Mouse (Mus musculus) intestine, postnatal 0 days (tissue): Measurements from ENCODE around the gene Sertad2. TPM values are rescaled to one million over a fixed set of nuclear protein-coding genes. Genes with fewer than 3 reads are reported as not detected.

ENCODE experiments used
- ATAC-seq: fragments of 200-750 bp; cut with Nextera tagmentation; 2 replicates; pipeline ENCODE4 v1.8.0; 2017; ENCODE audit warnings: mild to moderate bottlenecking, moderate TSS enrichment, moderate library complexity
- H3K27ac ChIP-seq: fragments of 300-500 bp; sonication (generic); 2 replicates; pipeline ENCODE4 v1.5.1; 2014; ENCODE audit warnings: mild to moderate bottlenecking, low read depth, low read length, moderate library complexity
- H3K27me3 ChIP-seq: fragments of 300-500 bp; sonication (generic); replicated peaks from 2 replicates; pipeline ENCODE4 v1.6.1; 2014; ENCODE audit warnings: low read length, mixed read lengths; ENCODE audit not compliant: control insufficient read depth, insufficient read depth
- H3K36me3 ChIP-seq: fragments of 300-500 bp; sonication (generic); 2 replicates; pipeline ENCODE4 v1.6.1; 2014; ENCODE audit warnings: mild to moderate bottlenecking, moderate library complexity; ENCODE audit not compliant: control insufficient read depth, insufficient read depth
- H3K4me1 ChIP-seq: fragments of 300-500 bp; sonication (generic); replicated peaks from 2 replicates; pipeline ENCODE4 v1.6.1; 2014; ENCODE audit warnings: antibody characterized with exemption, low read length, mixed read lengths; ENCODE audit not compliant: control insufficient read depth, insufficient read depth
- H3K4me2 ChIP-seq: fragments of 300-500 bp; sonication (generic); replicated peaks from 2 replicates; pipeline ENCODE4 v1.6.1; 2014; ENCODE audit warnings: low read depth, mild to moderate bottlenecking, moderate library complexity
- H3K4me3 ChIP-seq: fragments of 300-500 bp; sonication (generic); 2 replicates; pipeline ENCODE4 v1.5.1; 2014; ENCODE audit warnings: low read depth, low read length
- H3K9ac ChIP-seq: fragments of 300-500 bp; sonication (generic); 2 replicates; pipeline ENCODE4 v1.6.1; 2014; ENCODE audit warnings: mild to moderate bottlenecking, low read depth, low read length
- H3K9me3 ChIP-seq: fragments of 300-500 bp; sonication (generic); 2 replicates; pipeline ENCODE4 v1.6.1; 2016; ENCODE audit warnings: mixed run types; ENCODE audit not compliant: control insufficient read depth
- CTCF ChIP-seq: sonication (generic); IDR thresholded peaks from 2 replicates; pipeline ENCODE4 v1.5.1; 2016; ENCODE audit warnings: low read depth, mild to moderate bottlenecking, control low read depth, antibody characterized with exemption, moderate library complexity
- WGBS: fragments of 180-500 bp; shearing (Covaris S2); extraction: QIAGEN DNeasy Blood & Tissue Kit; methylation state at CpG from one replicate; pipeline ENCODE4 v1.1.7; 2014; 5-methylcytosine and 5-hydroxymethylcytosine counted together
- polyA plus RNA-seq: library from polyadenylated mRNA; unstranded; fragments of >200 nt; fragmentation: Nextera tagmentation; extraction: Ambion mirVana; gene quantifications from 2 replicates; pipeline ENCODE4 v1.2.1, GENCODE M21; 2015

Sertad2 gene
- polyA plus RNA-seq, 1 experiment from 2014 or later, result 38.2 TPM

- TF ChIP-seq CTCF, result no peak
- no peak for ATAC-seq
- H3K4me3 ChIP-seq, result no peak overlapping the region
- H3K27me3 ChIP-seq, result no peaks in the 10 kb centered on the region
- no peaks in the 10 kb centered on the region for H3K36me3 ChIP-seq
- H3K9ac ChIP-seq, result no peak overlapping the region
- H3K4me2 ChIP-seq, result no peak overlapping the region
- H3K27ac ChIP-seq, result no peak overlapping the region
- no peaks in the 10 kb centered on the region for H3K4me1 ChIP-seq
- H3K9me3 ChIP-seq, result no peaks in the 10 kb centered on the region
Observed at GRCm38 (mm10) chr11:20586180-20586579, 43.1 kb downstream of the Sertad2 start.

- ATAC-seq, result no peak
Observed at GRCm38 (mm10) chr11:20589393-20589792, 46.3 kb downstream of the Sertad2 start.

GRCm38 (mm10) chr11:20592010-20592409 lies 49.0 kb downstream of the Sertad2 start:
- Histone ChIP-seq H3K9ac (no peak overlapping the region), H3K27ac (no peak overlapping the region), H3K4me2 (no peak overlapping the region), H3K36me3 (no peaks in the 10 kb centered on the region), H3K27me3 (no peaks in the 10 kb centered on the region), H3K4me1 (no peaks in the 10 kb centered on the region), H3K9me3 (no peaks in the 10 kb centered on the region), H3K4me3 (no peak overlapping the region)
- peak; percentile 32; the same call in 1 of the 2 replicates for TF ChIP-seq CTCF
- WGBS, result 68% methylated on average over 3 of the region's 3 CpGs
- ATAC-seq, result no peak

More at GRCm38 (mm10) chr11:20589393-20589792, 46.3 kb downstream of the Sertad2 start:
- TF ChIP-seq CTCF, result no peak
- no peak overlapping the region for H3K27ac ChIP-seq
- no peak overlapping the region for H3K4me3 ChIP-seq
- H3K9me3 ChIP-seq, result no peaks in the 10 kb centered on the region
- no peak overlapping the region for H3K9ac ChIP-seq
- H3K27me3 ChIP-seq, result no peaks in the 10 kb centered on the region
- H3K4me2 ChIP-seq, result no peak overlapping the region
- H3K4me1 ChIP-seq, result no peaks in the 10 kb centered on the region
- no peaks in the 10 kb centered on the region for H3K36me3 ChIP-seq
- WGBS, result 47% methylated on average over 2 of the region's 2 CpGs

GRCm38 (mm10) chr11:20594229-20595201 lies 51.5 kb downstream of the Sertad2 start:
- WGBS, result 62% methylated on average over 22 of the region's 22 CpGs
- Histone ChIP-seq H3K9me3 (no peaks in the 10 kb centered on the region), H3K9ac (no peak overlapping the region), H3K36me3 (no peaks in the 10 kb centered on the region), H3K4me1 (no peaks in the 10 kb centered on the region), H3K27me3 (no peaks in the 10 kb centered on the region), H3K4me3 (no peak overlapping the region), H3K4me2 (no peak overlapping the region), H3K27ac (no peak overlapping the region)
- ATAC-seq, result no peak
- TF ChIP-seq CTCF, result no peak

GRCm38 (mm10) chr11:20603066-20603812 lies 60.2 kb downstream of the Sertad2 start:
- ATAC-seq, result no peak
- Histone ChIP-seq H3K4me3 (no peak overlapping the region), H3K9ac (no peak overlapping the region), H3K4me2 (0 out of 2 replicates have a peak overlapping the region, but pooled peaks have one; percentile 22), H3K4me1 (no peaks in the 10 kb centered on the region), H3K9me3 (no peaks in the 10 kb centered on the region), H3K27me3 (no peaks in the 10 kb centered on the region), H3K36me3 (no peaks in the 10 kb centered on the region), H3K27ac (no peak overlapping the region)
- 59% methylated on average over 24 of the region's 24 CpGs for WGBS
- TF ChIP-seq CTCF, result no peak

GRCm38 (mm10) chr11:20604119-20604518 lies 61.1 kb downstream of the Sertad2 start:
- Histone ChIP-seq H3K9ac (no peak overlapping the region), H3K27me3 (no peaks in the 10 kb centered on the region), H3K9me3 (no peaks in the 10 kb centered on the region), H3K4me3 (no peak overlapping the region), H3K27ac (no peak overlapping the region), H3K4me1 (no peaks in the 10 kb centered on the region), H3K4me2 (no peak overlapping the region), H3K36me3 (no peaks in the 10 kb centered on the region)
- WGBS, result 86% methylated on average over 4 of the region's 4 CpGs
- ATAC-seq, result no peak
- TF ChIP-seq CTCF, result no peak
